Mouse (Mus musculus) lung, embryonic 16.5 days (tissue): ENCODE measurements around the gene 6030445D17Rik. TPM values are rescaled to one million over a fixed set of nuclear protein-coding genes. Genes with fewer than 3 reads are reported as not detected.

Source experiments
- ATAC-seq: fragments of 200-750 bp; cut with Nextera tagmentation; 2 replicates; pipeline ENCODE4 v1.8.0; 2017; ENCODE audit warnings: low read depth, mild to moderate bottlenecking, moderate library complexity
- H3K27ac ChIP-seq: fragments of 300-500 bp; sonication (generic); 2 replicates; pipeline ENCODE4 v1.5.1; 2014; ENCODE audit warnings: mild to moderate bottlenecking, control low read depth, low read length
- H3K27me3 ChIP-seq: fragments of 300-500 bp; sonication (generic); 2 replicates; pipeline ENCODE4 v1.6.1; 2014; ENCODE audit warnings: low read depth, low read length, mixed read lengths; ENCODE audit not compliant: control insufficient read depth, insufficient read depth
- H3K36me3 ChIP-seq: fragments of 300-500 bp; sonication (generic); 2 replicates; pipeline ENCODE4 v1.6.1; 2014; ENCODE audit warnings: low read length; ENCODE audit not compliant: control insufficient read depth, insufficient read depth
- H3K4me1 ChIP-seq: fragments of 300-500 bp; sonication (generic); replicated peaks from 2 replicates; pipeline ENCODE4 v1.6.1; 2014; ENCODE audit warnings: low read length, mixed read lengths; ENCODE audit not compliant: control insufficient read depth, insufficient read depth
- H3K4me2 ChIP-seq: fragments of 300-500 bp; sonication (generic); 2 replicates; pipeline ENCODE4 v1.6.1; 2014; ENCODE audit warnings: low read depth, low read length, control low read depth
- H3K4me3 ChIP-seq: fragments of 300-500 bp; sonication (generic); 2 replicates; pipeline ENCODE4 v1.5.1; 2014; ENCODE audit warnings: mild to moderate bottlenecking, low read length, control low read depth
- H3K9ac ChIP-seq: fragments of 300-500 bp; sonication (generic); 2 replicates; pipeline ENCODE4 v1.6.1; 2014; ENCODE audit warnings: low read length, control low read depth
- H3K9me3 ChIP-seq: fragments of 300-500 bp; sonication (generic); 2 replicates; pipeline ENCODE4 v1.6.1; 2016; ENCODE audit warnings: low read length; ENCODE audit not compliant: control insufficient read depth
- WGBS: fragments of 180-500 bp; shearing (Covaris S2); extraction: QIAGEN DNeasy Blood & Tissue Kit; methylation state at CpG from one replicate; pipeline ENCODE4 v1.1.7; 2014; 5-methylcytosine and 5-hydroxymethylcytosine counted together
- polyA plus RNA-seq: library from polyadenylated mRNA; unstranded; fragments of >200 nt; fragmentation: Nextera tagmentation; extraction: Ambion mirVana; gene quantifications from 2 replicates; pipeline ENCODE4 v1.2.1, GENCODE M21; 2015

The 6030445D17Rik gene
- polyA plus RNA-seq, 1 experiment from 2014 or later, result 0.23 TPM

DNA sequence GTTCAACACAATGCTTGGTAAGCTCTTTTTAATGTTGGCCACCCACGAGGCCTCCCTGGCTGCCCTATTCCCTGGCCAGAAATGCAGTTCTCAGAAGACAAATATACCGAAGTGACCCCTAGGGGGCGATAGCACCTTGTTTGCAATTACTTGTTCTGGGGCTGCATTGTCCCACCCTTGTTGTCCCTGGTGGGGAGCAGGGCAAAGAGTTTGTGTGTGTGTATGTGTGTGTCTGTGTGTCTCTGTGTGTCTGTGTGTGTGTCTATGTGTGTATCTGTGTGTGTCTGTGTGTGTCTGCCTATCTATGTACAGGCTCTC lies 30.7 kb upstream of the 6030445D17Rik start:
- H3K9me3 ChIP-seq, result no peaks in the 10 kb centered on the region
- WGBS, result 2% methylated on average over 3 of the region's 3 CpGs
- ATAC-seq, result peak; percentile 53; the same call in 1 of the 2 replicates
- H3K36me3 ChIP-seq, result no peaks in the 10 kb centered on the region
- H3K27ac ChIP-seq, result no peak overlapping the region
- H3K27me3 ChIP-seq, result no peaks in the 10 kb centered on the region
- H3K4me1 ChIP-seq, result peaks cover 9% of the 10 kb centered on the region; the same call in 1 of the 2 replicates
- no peak overlapping the region for H3K4me3 ChIP-seq
- no peak overlapping the region for H3K4me2 ChIP-seq
- H3K9ac ChIP-seq, result no peak overlapping the region

- H3K4me1 ChIP-seq, result peaks cover 9% of the 10 kb centered on the region; the same call in 1 of the 2 replicates
- no peaks in the 10 kb centered on the region for H3K27me3 ChIP-seq
- H3K4me2 ChIP-seq, result no peak overlapping the region
- no peaks in the 10 kb centered on the region for H3K9me3 ChIP-seq
- no peaks in the 10 kb centered on the region for H3K36me3 ChIP-seq
- H3K9ac ChIP-seq, result no peak overlapping the region
- H3K4me3 ChIP-seq, result no peak overlapping the region
- WGBS, result 66% methylated on average over 4 of the region's 4 CpGs
- ATAC-seq, result no peak
- H3K27ac ChIP-seq, result no peak overlapping the region
Observed at GRCm38 (mm10) chr4:136434029-136434428, 28.0 kb upstream of the 6030445D17Rik start.

- Histone ChIP-seq H3K4me3 (no peak overlapping the region), H3K4me2 (no peak overlapping the region), H3K27ac (no peak overlapping the region), H3K9me3 (no peaks in the 10 kb centered on the region), H3K9ac (no peak overlapping the region), H3K36me3 (no peaks in the 10 kb centered on the region), H3K4me1 (no peaks in the 10 kb centered on the region), H3K27me3 (no peaks in the 10 kb centered on the region)
- 54% methylated on average over 4 of the region's 4 CpGs for WGBS
- ATAC-seq, result no peak
Observed at GRCm38 (mm10) chr4:136439106-136439505, 22.9 kb upstream of the 6030445D17Rik start.

DNA sequence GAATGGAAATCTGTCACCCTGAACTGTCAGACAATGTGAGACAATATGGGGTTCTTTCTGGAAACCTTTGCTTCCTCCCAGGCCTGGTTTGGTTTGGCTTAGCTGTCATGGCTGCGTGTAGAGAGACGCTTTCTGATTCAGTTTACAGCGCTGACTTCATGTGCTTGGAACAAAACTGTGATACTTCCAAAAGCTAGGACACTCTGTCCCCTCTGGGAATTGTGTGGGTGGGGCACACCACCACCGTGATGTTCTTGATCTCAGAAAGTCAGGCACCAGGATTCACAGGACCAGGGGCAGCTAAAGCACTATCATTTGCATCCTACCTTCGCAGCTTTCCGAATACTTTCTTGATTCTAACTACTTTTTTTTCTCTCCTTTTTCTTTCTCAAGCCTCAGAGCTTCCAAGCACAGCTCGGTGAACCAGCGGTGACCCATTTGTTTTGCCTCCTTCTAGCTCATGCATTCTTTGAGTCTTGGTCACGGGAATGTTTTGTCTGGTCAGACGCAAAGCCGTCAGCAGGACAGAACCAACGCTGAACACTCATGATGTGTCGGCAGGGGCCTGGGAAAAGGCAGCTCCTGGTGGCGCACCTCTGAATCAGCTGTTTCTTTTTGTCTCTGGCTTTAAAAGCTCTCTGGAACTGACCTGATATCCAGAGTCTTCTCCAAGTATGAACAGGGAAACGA lies 20.6 kb upstream of the 6030445D17Rik start:
- Histone ChIP-seq H3K4me1 (no peaks in the 10 kb centered on the region), H3K9me3 (no peaks in the 10 kb centered on the region), H3K36me3 (no peaks in the 10 kb centered on the region), H3K9ac (no peak overlapping the region), H3K4me2 (no peak overlapping the region), H3K27me3 (no peaks in the 10 kb centered on the region), H3K27ac (no peak overlapping the region), H3K4me3 (no peak overlapping the region)
- no peak for ATAC-seq
- WGBS, result 63% methylated on average over 15 of the region's 15 CpGs

- no peaks in the 10 kb centered on the region for H3K9me3 ChIP-seq
- H3K4me2 ChIP-seq, result no peak overlapping the region
- no peaks in the 10 kb centered on the region for H3K4me1 ChIP-seq
- H3K27ac ChIP-seq, result no peak overlapping the region
- 65% methylated on average over 4 of the region's 4 CpGs for WGBS
- H3K9ac ChIP-seq, result no peak overlapping the region
- no peak for ATAC-seq
- no peaks in the 10 kb centered on the region for H3K27me3 ChIP-seq
- H3K36me3 ChIP-seq, result no peaks in the 10 kb centered on the region
- no peak overlapping the region for H3K4me3 ChIP-seq
Observed at GRCm38 (mm10) chr4:136444561-136444960, 17.5 kb upstream of the 6030445D17Rik start.

GRCm38 (mm10) chr4:136449795-136450194 lies 12.3 kb upstream of the 6030445D17Rik start:
- Histone ChIP-seq H3K36me3 (no peaks in the 10 kb centered on the region), H3K27me3 (no peaks in the 10 kb centered on the region), H3K4me3 (no peak overlapping the region), H3K27ac (no peak overlapping the region), H3K9ac (no peak overlapping the region), H3K4me1 (peaks cover 4% of the 10 kb centered on the region; the same call in 1 of the 2 replicates), H3K9me3 (no peaks in the 10 kb centered on the region), H3K4me2 (no peak overlapping the region)
- ATAC-seq, result no peak
- 79% methylated on average over 5 of the region's 5 CpGs for WGBS

DNA sequence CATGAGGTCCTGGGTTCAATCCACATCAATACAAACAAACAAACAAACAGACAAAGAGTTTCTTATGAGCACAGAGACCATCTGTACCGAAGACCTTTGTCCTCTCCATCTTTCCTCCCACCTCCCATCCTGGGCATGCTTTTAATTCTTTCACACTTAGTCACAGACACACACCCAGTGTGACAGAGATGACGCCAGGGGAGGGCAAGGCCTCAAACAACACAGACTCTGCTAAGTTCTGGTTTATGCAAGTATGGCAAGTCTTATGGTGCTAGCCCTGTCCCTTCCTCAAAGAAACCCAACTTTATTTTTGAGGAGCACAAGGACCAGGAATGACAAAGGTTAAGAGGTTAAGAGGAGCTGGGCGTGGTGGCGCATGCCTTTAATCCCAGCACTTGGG lies 11.8 kb upstream of the 6030445D17Rik start:
- 64% methylated on average over 4 of the region's 4 CpGs for WGBS
- no peak overlapping the region for H3K9ac ChIP-seq
- H3K36me3 ChIP-seq, result no peaks in the 10 kb centered on the region
- no peaks in the 10 kb centered on the region for H3K9me3 ChIP-seq
- no peak overlapping the region for H3K4me2 ChIP-seq
- H3K4me1 ChIP-seq, result peaks cover 4% of the 10 kb centered on the region; the same call in 1 of the 2 replicates
- no peak overlapping the region for H3K4me3 ChIP-seq
- no peak for ATAC-seq
- no peaks in the 10 kb centered on the region for H3K27me3 ChIP-seq
- H3K27ac ChIP-seq, result no peak overlapping the region

DNA sequence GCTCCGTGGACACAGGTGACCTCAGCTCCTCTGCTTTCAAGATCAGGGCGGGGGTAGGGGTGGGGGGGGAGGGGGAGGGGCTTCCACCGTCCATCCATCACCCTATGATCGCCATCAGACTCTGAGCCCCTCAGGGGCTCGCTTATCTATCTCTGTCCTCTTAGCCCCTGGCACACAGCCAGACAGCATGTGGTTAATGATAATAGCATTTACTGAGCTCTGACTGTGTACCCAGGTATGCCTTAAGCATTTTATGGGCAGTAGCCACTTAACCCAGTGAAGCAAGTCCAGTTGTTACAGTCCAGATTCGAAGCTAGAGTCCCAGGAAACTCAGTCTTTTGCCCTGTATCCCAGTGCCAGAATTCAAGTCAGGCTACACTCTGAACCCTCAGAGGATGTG lies 10.5 kb upstream of the 6030445D17Rik start:
- no peak for ATAC-seq
- no peak overlapping the region for H3K27ac ChIP-seq
- H3K9ac ChIP-seq, result no peak overlapping the region
- H3K9me3 ChIP-seq, result no peaks in the 10 kb centered on the region
- H3K4me1 ChIP-seq, result peaks cover 4% of the 10 kb centered on the region; the same call in 1 of the 2 replicates
- no peaks in the 10 kb centered on the region for H3K36me3 ChIP-seq
- H3K4me2 ChIP-seq, result no peak overlapping the region; the same call in 1 of the 2 replicates
- no peaks in the 10 kb centered on the region for H3K27me3 ChIP-seq
- 1% methylated on average over 6 of the region's 6 CpGs for WGBS
- no peak overlapping the region for H3K4me3 ChIP-seq

GRCm38 (mm10) chr4:136452286-136452685 lies 9.8 kb upstream of the 6030445D17Rik start:
- no peak for ATAC-seq
- H3K9ac ChIP-seq, result no peak overlapping the region
- WGBS, result 70% methylated on average over 3 of the region's 3 CpGs
- H3K36me3 ChIP-seq, result no peaks in the 10 kb centered on the region
- H3K27me3 ChIP-seq, result no peaks in the 10 kb centered on the region
- no peak overlapping the region for H3K4me3 ChIP-seq
- H3K27ac ChIP-seq, result no peak overlapping the region
- peaks cover 4% of the 10 kb centered on the region; the same call in 1 of the 2 replicates for H3K4me1 ChIP-seq
- H3K4me2 ChIP-seq, result no peak overlapping the region
- H3K9me3 ChIP-seq, result no peaks in the 10 kb centered on the region
